ENCODE assay signal across 8 mouse cellular contexts in the genomic region with DNA sequence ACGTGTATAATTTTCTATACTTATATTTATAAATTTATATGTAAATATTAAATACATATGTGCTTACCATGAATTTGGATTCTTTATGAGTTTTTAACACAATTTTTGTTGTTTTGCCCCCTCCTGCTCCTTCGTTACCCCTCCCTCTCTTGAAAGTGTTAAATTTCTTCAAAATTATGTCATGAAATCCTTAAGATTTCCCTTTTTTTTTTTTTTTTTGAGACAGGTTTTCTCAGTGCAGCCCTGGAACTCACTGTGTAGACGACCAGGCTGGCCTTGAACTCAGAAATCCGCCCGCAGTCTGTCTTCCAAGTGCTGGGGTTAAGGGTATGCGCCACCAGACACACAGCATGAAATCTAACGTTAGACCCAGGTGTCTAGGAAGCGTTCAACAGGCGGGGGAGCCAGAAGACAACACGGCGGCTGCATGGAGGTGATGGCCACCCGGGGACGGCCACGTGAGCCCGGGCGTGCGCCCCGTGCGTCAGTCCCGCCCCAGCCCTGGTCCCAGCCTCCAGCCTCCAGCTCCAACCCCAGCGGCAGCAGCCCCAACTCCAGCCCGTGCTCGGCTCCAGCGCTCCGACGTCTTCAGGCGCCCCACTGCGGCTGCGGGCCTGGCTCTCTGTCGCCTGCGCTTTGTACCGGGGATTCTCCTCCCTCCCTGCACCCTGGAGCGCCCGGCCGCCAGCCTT. TPM values are rescaled to one million over a fixed set of nuclear protein-coding genes. Genes with fewer than 3 reads are reported as not detected.
A peak's percentile ranks its signal among the peaks of the same experiment; 100 is the strongest.
DNase-seq lines count a peak whose midpoint lies in the region.

TSS of gene Eef2k (plus strand) at position 487 of the 692 bp plus-strand sequence.

- peaks cover 28% of the 10 kb centered on the region for H3K4me1 ChIP-seq in hindbrain, embryonic 10.5 days (replicated peaks)

- DNase-seq in T-cell, adult 2 months (ENCODE audit: low spot score): peak; percentile 86
- DNase-seq in cerebellum, adult 9-11 months: peak; percentile 90
- peak; percentile 58 to 88 for DNase-seq in frontal cortex, adult 2 months (ENCODE audit: extremely low spot score in 1 of 2, low spot score in 1 of 2)
- DNase-seq in hindbrain, embryonic 10.5 days (ENCODE audit: low spot score): peak; percentile 90
- DNase-seq in layer of hippocampus, postnatal 14 days (ENCODE audit: low spot score in 2 of 2): peak; percentile 79 to 81
- DNase-seq in lung, postnatal 10 days: peak; percentile 89
- DNase-seq in retina, postnatal 1 day: peak; percentile 87
- peak; percentile 80 to 91 for DNase-seq in urinary bladder, adult 18-20 months (ENCODE audit: low spot score in 2 of 2)

- WGBS in hindbrain, embryonic 10.5 days: 4% methylated on average over 35 of the region's 35 CpGs

- H3K9me3 ChIP-seq in hindbrain, embryonic 10.5 days: no peaks in the 10 kb centered on the region

- H3K4me3 ChIP-seq in hindbrain, embryonic 10.5 days: peak within 1 kb of the TSS; percentile 85

- H3K36me3 ChIP-seq in hindbrain, embryonic 10.5 days: 0 out of 2 replicates have a peak, but pooled peaks cover 5% of the 10 kb centered on the region

- peak within 1 kb of the TSS; percentile 93 for H3K27ac ChIP-seq in hindbrain, embryonic 10.5 days

- H3K27me3 ChIP-seq in hindbrain, embryonic 10.5 days (ENCODE audit: insufficient read depth, poor library complexity, severe bottlenecking): peaks cover 27% of the 10 kb centered on the region

RNA-seq across cellular contexts. Expression of gene Eef2k, which starts in this region (rescaled TPM):
- 30.5 and 35.3 TPM in 2 replicates for polyA plus RNA-seq in frontal cortex, adult 2 months (2012; rRNA removed)
- polyA plus RNA-seq in hindbrain, embryonic 10.5 days (2016; fragmentation: Nextera tagmentation; extraction: Ambion mirVana): 26.9 and 30.1 TPM in 2 replicates
- total RNA-seq in layer of hippocampus, postnatal 14 days (2021): 10 to 100 TPM; 35.5 to 38.1 TPM

Comparison
In these comparisons a context has a peak if more than half of its experiments do, and no peak if none do; other contexts are left out.
1. Peak in every context shown above with its lines: DNase-seq, H3K4me3 ChIP-seq and H3K27ac ChIP-seq.